Mouse (Mus musculus): Measurements from ENCODE around the gene Plce1. TPM values are rescaled to one million over a fixed set of nuclear protein-coding genes. Genes with fewer than 3 reads are reported as not detected.

Gene Plce1
- polyA plus RNA-seq, 1 experiment from 2014 or later = 4.2 TPM

DNA sequence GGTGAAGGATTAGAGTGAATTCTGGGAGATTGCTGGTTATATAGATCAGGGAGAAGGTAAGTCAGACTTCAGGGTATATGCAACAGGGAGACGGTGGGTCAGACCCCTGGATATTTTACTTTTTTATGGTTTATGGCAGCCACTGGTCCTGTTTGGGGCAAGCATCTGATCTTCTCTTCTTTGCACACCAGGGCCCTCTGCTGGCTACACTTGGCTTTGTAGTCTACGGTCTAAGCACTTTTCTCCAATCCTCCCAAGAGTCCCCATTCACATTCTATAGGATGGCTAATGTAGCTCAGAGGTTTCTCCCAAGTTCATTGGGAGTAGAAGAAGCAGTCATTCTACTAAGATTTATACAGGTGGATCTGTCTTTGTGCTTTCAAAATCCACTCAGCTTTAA, 228.5 kb downstream of the Plce1 start:
- Histone ChIP-seq H3K27me3 (no peaks in the 10 kb centered on the region), H3K9ac (no peak overlapping the region), H3K4me2 (no peak overlapping the region), H3K4me1 (replicated peaks) (no peaks in the 10 kb centered on the region), H3K36me3 (no peaks in the 10 kb centered on the region), H3K9me3 (no peaks in the 10 kb centered on the region), H3K27ac (replicated peaks) (no peak overlapping the region), H3K4me3 (no peak overlapping the region)
- ATAC-seq (ENCODE audit: low FRiP score, low read depth) = no peak
- WGBS = 89% methylated on average over 2 of the region's 2 CpGs

DNA sequence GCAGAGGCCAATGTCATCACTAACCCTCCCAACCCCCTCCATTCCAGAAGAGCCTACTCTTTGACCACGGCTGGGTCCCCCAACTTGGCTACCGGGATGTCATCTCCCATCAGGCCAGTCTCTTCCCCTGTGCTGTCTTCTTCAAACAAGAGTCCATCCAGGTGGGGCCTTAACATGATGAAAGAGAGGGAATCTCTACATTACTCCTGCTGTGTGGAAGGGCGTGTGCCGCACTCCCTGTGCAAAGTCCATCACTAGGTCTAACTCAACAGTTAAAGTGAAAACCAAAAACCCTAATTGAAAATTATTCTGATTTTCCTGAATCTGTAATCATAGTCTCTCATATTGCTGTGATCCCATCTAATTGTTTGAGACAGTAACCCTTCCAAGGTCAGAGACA, 240.9 kb downstream of the Plce1 start:
- no peaks in the 10 kb centered on the region for H3K27me3 ChIP-seq
- no peaks in the 10 kb centered on the region for H3K4me1 ChIP-seq (replicated peaks)
- no peaks in the 10 kb centered on the region for H3K9me3 ChIP-seq
- no peaks in the 10 kb centered on the region for H3K36me3 ChIP-seq
- H3K4me3 ChIP-seq = no peak overlapping the region
- no peak for ATAC-seq (ENCODE audit: low FRiP score, low read depth)
- WGBS = 91% methylated on average over 4 of the region's 4 CpGs
- H3K27ac ChIP-seq (replicated peaks) = no peak overlapping the region
- H3K4me2 ChIP-seq = no peak overlapping the region
- H3K9ac ChIP-seq = no peak overlapping the region

DNA sequence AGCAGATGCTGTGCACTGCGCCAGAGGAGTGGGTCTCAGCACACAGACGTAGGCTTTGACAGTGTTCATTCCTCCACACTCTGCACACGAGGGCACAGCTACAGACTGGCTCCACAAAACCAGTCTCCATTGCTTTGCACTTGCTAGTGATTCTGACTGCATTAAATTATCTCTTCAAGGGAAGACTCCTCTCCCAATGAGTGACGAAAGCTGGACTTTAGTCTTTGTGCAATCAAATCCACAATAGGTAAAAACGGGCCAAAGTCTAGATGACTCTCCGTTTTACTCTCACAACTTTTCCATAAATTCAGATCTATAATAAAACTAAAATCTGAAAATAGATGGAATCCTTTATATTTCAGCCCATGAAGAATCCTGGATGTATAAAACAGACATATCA, 242.1 kb downstream of the Plce1 start:
- no peak overlapping the region for H3K9ac ChIP-seq
- WGBS = 89% methylated on average over 6 of the region's 6 CpGs
- no peak overlapping the region for H3K4me2 ChIP-seq
- no peaks in the 10 kb centered on the region for H3K9me3 ChIP-seq
- H3K4me1 ChIP-seq (replicated peaks) = no peaks in the 10 kb centered on the region
- H3K4me3 ChIP-seq = no peak overlapping the region
- no peak for ATAC-seq (ENCODE audit: low FRiP score, low read depth)
- no peaks in the 10 kb centered on the region for H3K27me3 ChIP-seq
- H3K27ac ChIP-seq (replicated peaks) = no peak overlapping the region
- H3K36me3 ChIP-seq = no peaks in the 10 kb centered on the region

- no peaks in the 10 kb centered on the region for H3K27me3 ChIP-seq
- no peak overlapping the region for H3K4me3 ChIP-seq
- no peaks in the 10 kb centered on the region for H3K9me3 ChIP-seq
- H3K4me1 ChIP-seq (replicated peaks) = peaks cover 3% of the 10 kb centered on the region
- H3K27ac ChIP-seq (replicated peaks) = no peak overlapping the region
- no peak overlapping the region for H3K4me2 ChIP-seq
- 59% methylated on average over 5 of the region's 5 CpGs for WGBS
- no peak overlapping the region for H3K9ac ChIP-seq
- H3K36me3 ChIP-seq = no peaks in the 10 kb centered on the region
- no peak for ATAC-seq (ENCODE audit: low FRiP score, low read depth)
Observed at GRCm38 (mm10) chr19:38723969-38724368, 243.1 kb downstream of the Plce1 start.

GRCm38 (mm10) chr19:38728842-38729241, 247.9 kb downstream of the Plce1 start:
- H3K4me1 ChIP-seq (replicated peaks) = peaks cover 7% of the 10 kb centered on the region
- H3K9me3 ChIP-seq = no peaks in the 10 kb centered on the region
- no peak overlapping the region for H3K4me2 ChIP-seq
- ATAC-seq (ENCODE audit: low FRiP score, low read depth) = no peak
- no peak overlapping the region for H3K4me3 ChIP-seq
- H3K36me3 ChIP-seq = 0 out of 2 replicates have a peak, but pooled peaks cover 3% of the 10 kb centered on the region
- H3K9ac ChIP-seq = no peak overlapping the region
- WGBS = 72% methylated on average over 6 of the region's 6 CpGs
- H3K27ac ChIP-seq (replicated peaks) = peak overlapping the region; percentile 71
- no peaks in the 10 kb centered on the region for H3K27me3 ChIP-seq

DNA sequence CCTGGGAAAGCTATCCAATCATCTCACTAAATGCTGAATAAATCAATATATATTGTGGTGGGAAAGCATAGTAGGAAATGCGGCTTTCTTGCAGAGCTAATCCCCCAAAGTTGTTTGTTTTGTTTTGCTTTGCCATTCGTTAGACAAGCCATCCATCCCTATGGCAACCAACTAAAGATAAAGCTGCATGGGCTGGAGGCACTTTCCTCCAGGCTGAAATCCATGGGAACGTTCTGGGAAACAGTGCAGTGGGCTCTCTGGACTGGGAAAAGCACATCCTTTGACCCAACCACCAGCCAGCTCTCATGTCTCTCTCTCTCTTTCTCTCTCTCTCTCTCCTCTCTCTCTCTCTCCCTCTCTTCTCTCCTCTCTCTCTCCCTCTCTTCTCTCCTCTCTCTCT, 248.4 kb downstream of the Plce1 start:
- Histone ChIP-seq H3K27ac (replicated peaks) (no peak overlapping the region), H3K4me1 (replicated peaks) (peaks cover 7% of the 10 kb centered on the region), H3K9me3 (no peaks in the 10 kb centered on the region), H3K4me3 (no peak overlapping the region), H3K4me2 (no peak overlapping the region), H3K9ac (no peak overlapping the region), H3K27me3 (no peaks in the 10 kb centered on the region), H3K36me3 (0 out of 2 replicates have a peak, but pooled peaks cover 3% of the 10 kb centered on the region)
- peak; percentile 73; the same call in 1 of the 2 replicates for ATAC-seq (ENCODE audit: low FRiP score, low read depth)
- WGBS = 6% methylated on average over 3 of the region's 3 CpGs

- Histone ChIP-seq H3K36me3 (no peaks in the 10 kb centered on the region), H3K9me3 (no peaks in the 10 kb centered on the region), H3K27ac (replicated peaks) (no peak overlapping the region), H3K9ac (no peak overlapping the region), H3K27me3 (no peaks in the 10 kb centered on the region), H3K4me3 (no peak overlapping the region), H3K4me2 (no peak overlapping the region), H3K4me1 (replicated peaks) (no peaks in the 10 kb centered on the region)
- 90% methylated on average over 8 of the region's 8 CpGs for WGBS
- no peak for ATAC-seq (ENCODE audit: low FRiP score, low read depth)
Observed at GRCm38 (mm10) chr19:38744546-38744945, 263.6 kb downstream of the Plce1 start.

- Histone ChIP-seq H3K27me3 (no peaks in the 10 kb centered on the region), H3K4me3 (no peak overlapping the region), H3K9me3 (no peaks in the 10 kb centered on the region), H3K9ac (no peak overlapping the region), H3K4me2 (no peak overlapping the region), H3K27ac (replicated peaks) (no peak overlapping the region), H3K36me3 (no peaks in the 10 kb centered on the region), H3K4me1 (replicated peaks) (no peaks in the 10 kb centered on the region)
- 71% methylated on average over 10 of the region's 10 CpGs for WGBS
- no peak for ATAC-seq (ENCODE audit: low FRiP score, low read depth)
Observed at GRCm38 (mm10) chr19:38745810-38746491, 265.0 kb downstream of the Plce1 start.

- no peak overlapping the region for H3K9ac ChIP-seq
- H3K9me3 ChIP-seq = no peaks in the 10 kb centered on the region
- no peak overlapping the region for H3K4me3 ChIP-seq
- H3K27me3 ChIP-seq = no peaks in the 10 kb centered on the region
- no peaks in the 10 kb centered on the region for H3K36me3 ChIP-seq
- no peak overlapping the region for H3K27ac ChIP-seq (replicated peaks)
- no peak for ATAC-seq (ENCODE audit: low FRiP score, low read depth)
- 72% methylated on average over 6 of the region's 6 CpGs for WGBS
- H3K4me2 ChIP-seq = no peak overlapping the region
- H3K4me1 ChIP-seq (replicated peaks) = no peaks in the 10 kb centered on the region
Observed at GRCm38 (mm10) chr19:38746492-38747014, 265.6 kb downstream of the Plce1 start.

GRCm38 (mm10) chr19:38750192-38750591, 269.3 kb downstream of the Plce1 start:
- Histone ChIP-seq H3K9ac (no peak overlapping the region), H3K4me3 (no peak overlapping the region), H3K36me3 (no peaks in the 10 kb centered on the region), H3K4me2 (no peak overlapping the region), H3K4me1 (replicated peaks) (no peaks in the 10 kb centered on the region), H3K27me3 (no peaks in the 10 kb centered on the region), H3K27ac (replicated peaks) (no peak overlapping the region), H3K9me3 (no peaks in the 10 kb centered on the region)
- WGBS = 72% methylated on average over 4 of the region's 4 CpGs
- no peak for ATAC-seq (ENCODE audit: low FRiP score, low read depth)

- H3K36me3 ChIP-seq = no peaks in the 10 kb centered on the region
- no peak overlapping the region for H3K27ac ChIP-seq (replicated peaks)
- no peaks in the 10 kb centered on the region for H3K9me3 ChIP-seq
- no peak overlapping the region for H3K9ac ChIP-seq
- no peaks in the 10 kb centered on the region for H3K4me1 ChIP-seq (replicated peaks)
- H3K4me3 ChIP-seq = no peak overlapping the region
- ATAC-seq (ENCODE audit: low FRiP score, low read depth) = no peak
- H3K4me2 ChIP-seq = no peak overlapping the region
- whole genome bisulfite sequencing = 71% methylated on average over 3 of the region's 3 CpGs
- H3K27me3 ChIP-seq = no peaks in the 10 kb centered on the region
Observed at GRCm38 (mm10) chr19:38757161-38757560, 276.3 kb downstream of the Plce1 start.

DNA sequence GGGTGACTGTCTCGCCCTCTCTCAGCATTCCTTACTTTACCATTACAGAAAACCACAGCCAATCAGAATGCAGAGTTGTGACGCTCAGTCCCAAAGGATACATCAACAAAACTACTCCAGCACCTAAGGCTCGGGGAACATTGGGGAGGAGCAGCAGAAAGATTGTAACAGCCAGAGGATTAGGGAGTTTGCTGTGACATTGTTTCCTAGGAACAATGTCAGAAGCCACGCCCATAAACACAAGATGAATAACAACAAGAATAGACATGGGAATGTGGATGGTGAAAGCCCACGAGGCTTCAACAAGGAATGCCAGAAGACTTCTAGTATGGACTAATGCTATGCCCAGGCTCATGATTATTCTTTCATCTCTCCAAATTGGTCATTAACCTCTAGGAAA, 277.1 kb downstream of the Plce1 start:
- Histone ChIP-seq H3K9me3 (no peaks in the 10 kb centered on the region), H3K27ac (replicated peaks) (no peak overlapping the region), H3K4me2 (no peak overlapping the region), H3K4me1 (replicated peaks) (no peaks in the 10 kb centered on the region), H3K4me3 (no peak overlapping the region), H3K9ac (no peak overlapping the region), H3K36me3 (no peaks in the 10 kb centered on the region), H3K27me3 (no peaks in the 10 kb centered on the region)
- ATAC-seq (ENCODE audit: low FRiP score, low read depth) = no peak
- WGBS = 59% methylated on average over 5 of the region's 5 CpGs

Data from hindbrain, embryonic 15.5 days (tissue).